Mouse (Mus musculus): Measurements from ENCODE around the gene Myl3. TPM values are rescaled to one million over a fixed set of nuclear protein-coding genes. Genes with fewer than 3 reads are reported as not detected.

The Myl3 gene
- total and polyA plus RNA-seq, 3 experiments, result not detected

DNA sequence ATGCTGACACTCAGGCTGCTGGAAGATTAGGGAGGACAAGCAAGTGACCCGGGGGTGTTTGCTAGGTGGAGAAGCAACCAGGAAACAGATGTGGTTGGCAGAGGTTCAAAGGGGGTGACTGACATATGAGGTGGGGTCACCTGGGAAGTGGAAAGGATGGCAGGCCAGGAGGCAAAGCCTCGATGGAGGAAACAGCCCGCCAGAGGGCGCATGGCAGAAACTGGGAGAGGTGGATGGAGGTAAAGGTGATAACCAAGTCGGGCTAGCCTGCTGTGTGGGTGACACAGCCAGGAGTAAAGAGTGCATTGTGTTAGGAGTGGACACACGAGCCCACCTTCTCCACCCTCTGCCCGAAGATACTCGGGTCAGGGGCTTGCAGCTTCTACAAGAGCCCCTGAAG lies 11.8 kb upstream of the Myl3 start:
- Histone ChIP-seq H3K36me3 (replicated peaks in 1 of 2; ENCODE audit: control insufficient read depth in 1 of 2, insufficient read depth in 1 of 2, low read length in 1 of 2) (peaks cover 0 to 3% of the 10 kb centered on the region in 2 experiments), H3K27me3 (replicated peaks) (peaks cover 26% of the 10 kb centered on the region), H3K27ac (ENCODE audit: insufficient read depth, low read depth) (no peak overlapping the region), H3K79me2 (replicated peaks; ENCODE audit: control insufficient read depth, extremely low read depth, insufficient read depth, poor library complexity, severe bottlenecking) (no peaks in the 10 kb centered on the region), H3K4me1 (ENCODE audit: control insufficient read depth in 1 of 2, insufficient read depth in 2 of 2) (peaks cover 9 to 36% of the 10 kb centered on the region in 2 experiments), H3K4me3 (replicated peaks in 1 of 3; ENCODE audit: low read depth in 2 of 3, low read length in 2 of 3, poor library complexity in 1 of 3) (no peak overlapping the region), H3K4me2 (ENCODE audit: insufficient read depth, low read depth, poor library complexity, severe bottlenecking) (no peak overlapping the region), H3K9ac (ENCODE audit: insufficient read depth, low read depth) (no peak overlapping the region), H3K9me3 (replicated peaks; ENCODE audit: low read length) (no peaks in the 10 kb centered on the region)
- dilution Hi-C loops (cut with MboI; ENCODE audit: extremely low pct_ligation_motif_present, extremely low pct_unique_long_range_greater_than_20kb, low sequenced_read_pairs), result no loop called here
- TF ChIP-seq TBP (conservative IDR thresholded peaks at IDR 0.05; ENCODE audit: low read depth, low read length), result no peak
- TF ChIP-seq SMC3 (IDR thresholded peaks at IDR 0.05; ENCODE audit: low read depth, low read length), result peak; percentile 86
- TF ChIP-seq RAD21 (IDR thresholded peaks at IDR 0.05; ENCODE audit: low read depth, low read length), result peak; percentile 36
- TF ChIP-seq JUN (IDR thresholded peaks at IDR 0.05; ENCODE audit: insufficient read depth, low read depth, low read length), result no peak
- TF ChIP-seq CTCF (conservative IDR thresholded peaks at IDR 0.05 in 1 of 2, IDR thresholded peaks at IDR 0.05 in 1 of 2; ENCODE audit: low read depth in 2 of 2, low read length in 2 of 2), result peak; percentile 55 to 78
- peak; percentile 42 for DNase-seq (ENCODE audit: extremely low read depth)
- in situ Hi-C loops (cut with MboI; ENCODE audit: low pct_ligation_motif_present, low pct_unique_long_range_greater_than_20kb, low sequenced_read_pairs), result loop anchor here (5.0 kb wide), 1 partner anchor 147 kb away; the partner anchor contains the start of gene Als2cl

DNA sequence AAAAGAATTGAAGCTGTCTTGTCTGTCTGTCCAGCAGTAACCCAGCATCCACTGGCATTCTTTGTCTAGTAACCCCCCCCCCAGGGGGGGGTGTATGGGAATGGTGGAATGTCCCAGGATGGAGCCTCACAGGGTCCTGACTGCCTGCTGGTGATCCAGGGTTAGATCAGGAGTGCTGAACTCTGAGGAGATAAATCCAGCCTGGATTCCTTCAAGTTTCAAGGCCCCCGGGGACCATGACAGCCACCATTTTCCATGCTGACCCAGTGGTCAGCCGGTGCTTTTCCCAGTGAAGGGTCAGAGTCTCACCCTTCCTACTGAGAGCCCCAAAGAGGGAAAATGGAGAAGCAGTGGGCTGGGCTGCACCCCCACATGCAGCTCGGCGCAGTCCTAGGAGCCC lies 9.8 kb upstream of the Myl3 start:
- dilution Hi-C loops (cut with MboI; ENCODE audit: extremely low pct_ligation_motif_present, extremely low pct_unique_long_range_greater_than_20kb, low sequenced_read_pairs) (no loop called here), in situ Hi-C loops (cut with MboI; ENCODE audit: low pct_ligation_motif_present, low pct_unique_long_range_greater_than_20kb, low sequenced_read_pairs) (no loop called here)
- Histone ChIP-seq H3K79me2 (replicated peaks; ENCODE audit: control insufficient read depth, extremely low read depth, insufficient read depth, poor library complexity, severe bottlenecking) (no peaks in the 10 kb centered on the region), H3K27ac (ENCODE audit: insufficient read depth, low read depth) (no peak overlapping the region), H3K4me2 (ENCODE audit: insufficient read depth, low read depth, poor library complexity, severe bottlenecking) (no peak overlapping the region), H3K9me3 (replicated peaks; ENCODE audit: low read length) (no peaks in the 10 kb centered on the region), H3K9ac (ENCODE audit: insufficient read depth, low read depth) (no peak overlapping the region), H3K27me3 (replicated peaks) (peaks cover 44% of the 10 kb centered on the region), H3K4me3 (replicated peaks in 1 of 3; ENCODE audit: low read depth in 2 of 3, low read length in 2 of 3, poor library complexity in 1 of 3) (no peak overlapping the region), H3K36me3 (replicated peaks in 1 of 2; ENCODE audit: control insufficient read depth in 1 of 2, insufficient read depth in 1 of 2, low read length in 1 of 2) (peaks cover 0 to 2% of the 10 kb centered on the region in 2 experiments), H3K4me1 (ENCODE audit: control insufficient read depth in 1 of 2, insufficient read depth in 2 of 2) (peaks cover 9 to 36% of the 10 kb centered on the region in 2 experiments)
- no peak for TF ChIP-seq ZKSCAN1 (IDR thresholded peaks at IDR 0.05; ENCODE audit: borderline replicate concordance, low read depth, low read length)
- TF ChIP-seq JUND (conservative IDR thresholded peaks at IDR 0.05; ENCODE audit: low read depth, low read length), result no peak
- no peak for TF ChIP-seq ZMIZ1 (IDR thresholded peaks at IDR 0.05; ENCODE audit: low read depth, low read length)
- no peak for TF ChIP-seq ETS1 (conservative IDR thresholded peaks at IDR 0.05; ENCODE audit: low read depth, low read length)
- TF ChIP-seq MEF2A (IDR thresholded peaks at IDR 0.05; ENCODE audit: borderline replicate concordance, low read depth, low read length), result no peak
- TF ChIP-seq ELF1 (IDR thresholded peaks at IDR 0.05; ENCODE audit: low read depth, low read length), result no peak
- no peak for DNase-seq (ENCODE audit: extremely low read depth)

DNA sequence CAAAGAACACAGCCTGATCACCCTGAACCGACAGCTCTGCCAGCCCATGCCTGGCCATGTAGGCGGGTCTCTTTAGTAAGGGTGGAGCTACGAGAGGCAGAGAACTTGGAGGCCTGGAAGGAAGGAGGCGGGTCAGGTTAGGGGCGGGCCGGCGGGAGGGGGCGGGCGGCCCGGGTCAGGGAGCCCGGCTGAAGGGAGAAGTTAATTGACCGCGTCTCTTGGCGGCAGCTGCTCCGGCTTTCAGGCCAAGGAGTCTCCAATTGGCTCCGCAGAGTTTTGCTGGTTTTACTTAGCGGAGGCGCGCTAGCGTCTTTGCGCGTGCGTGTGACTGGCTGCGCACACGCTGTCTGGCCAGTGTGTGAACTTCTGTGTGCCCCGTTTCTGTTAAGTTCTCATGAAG lies 9.0 kb upstream of the Myl3 start:
- H3K9me3 ChIP-seq (replicated peaks; ENCODE audit: low read length), result no peaks in the 10 kb centered on the region
- TF ChIP-seq POLR2A (IDR thresholded peaks at IDR 0.05; ENCODE audit: low read depth, low read length) (peak; percentile 62), MYC (IDR thresholded peaks at IDR 0.05; ENCODE audit: low read depth, low read length) (no peak), NELFE (IDR thresholded peaks at IDR 0.05; ENCODE audit: low read depth, low read length) (peak; percentile 49; the same call in 1 of the 2 replicates), ZC3H11A (IDR thresholded peaks at IDR 0.05; ENCODE audit: low read depth, low read length) (no peak), NRF1 (IDR thresholded peaks at IDR 0.05; ENCODE audit: low read depth, low read length) (peak; percentile 84)
- peaks cover 47% of the 10 kb centered on the region for H3K27me3 ChIP-seq (replicated peaks)
- dilution Hi-C loops (cut with MboI; ENCODE audit: extremely low pct_ligation_motif_present, extremely low pct_unique_long_range_greater_than_20kb, low sequenced_read_pairs), result no loop called here
- H3K36me3 ChIP-seq (replicated peaks in 1 of 2; ENCODE audit: control insufficient read depth in 1 of 2, insufficient read depth in 1 of 2, low read length in 1 of 2), result no peaks in the 10 kb centered on the region
- no peak overlapping the region for H3K27ac ChIP-seq (ENCODE audit: insufficient read depth, low read depth)
- in situ Hi-C loops (cut with MboI; ENCODE audit: low pct_ligation_motif_present, low pct_unique_long_range_greater_than_20kb, low sequenced_read_pairs), result no loop called here
- DNase-seq (ENCODE audit: extremely low read depth), result peak; percentile 83
- peak overlapping the region; percentile 12; the same call in 1 of the 2 replicates for H3K9ac ChIP-seq (ENCODE audit: insufficient read depth, low read depth)
- H3K4me1 ChIP-seq (ENCODE audit: control insufficient read depth in 1 of 2, insufficient read depth in 2 of 2), result peaks cover 8 to 32% of the 10 kb centered on the region in 2 experiments
- no peaks in the 10 kb centered on the region for H3K79me2 ChIP-seq (replicated peaks; ENCODE audit: control insufficient read depth, extremely low read depth, insufficient read depth, poor library complexity, severe bottlenecking)
- H3K4me2 ChIP-seq (ENCODE audit: insufficient read depth, low read depth, poor library complexity, severe bottlenecking), result peak overlapping the region; percentile 88
- peak overlapping the region; percentile 28 to 45 (median 39) for H3K4me3 ChIP-seq (replicated peaks in 1 of 3; ENCODE audit: low read depth in 2 of 3, low read length in 2 of 3, poor library complexity in 1 of 3)
